Mouse (Mus musculus) G1E (cell line): ENCODE measurements around the gene Klhl42.

Source experiments
- CTCF ChIP-seq: IDR thresholded peaks from 2 replicates; pipeline ENCODE4 v1.5.1; 2012; ENCODE audit warnings: low read depth, low read length, inconsistent platforms, mixed read lengths
- POLR2AphosphoS5 ChIP-seq: IDR thresholded peaks from 2 replicates; pipeline ENCODE4 v1.6.1; 2012; ENCODE audit warnings: low read depth, low read length, inconsistent platforms; ENCODE audit not compliant: insufficient replicate concordance
- TAL1 ChIP-seq: conservative IDR thresholded peaks from 2 replicates; pipeline ENCODE4 v1.6.1; 2012; ENCODE audit warnings: low read depth, low read length, inconsistent platforms, mixed read lengths

- TF ChIP-seq CTCF (no peak), TAL1 (no peak), POLR2AphosphoS5 (no peak)
These were observed 15.5 kb downstream of the Klhl42 start for GRCm38 (mm10) chr6:147106716-147107115.
